Mouse (Mus musculus) erythroid progenitor cell, adult 5-6 weeks (primary cell): ENCODE measurements around the gene Sfxn3. TPM values are rescaled to one million over a fixed set of nuclear protein-coding genes. Genes with fewer than 3 reads are reported as not detected.

Source experiments
- total RNA-seq, 2 experiments: library from RNA; stranded (forward) in 1 of 2; stranded (reverse) in 1 of 2; fragments of 150-400 nt in 1 of 2; fragments of 186-747, 209-891 nt in 1 of 2; gene quantifications; 2 replicates each; pipeline versions ENCODE4 v1.2.3 to v1.2.4; 2015 to 2017; ENCODE audit warnings: low replicate concordance in 2 of 2

Sfxn3 gene
- total RNA-seq, 2 experiments from 2014 or later, result 1.6 to 4.6 TPM

Other genes with a start within 250 kb of the Sfxn3 start
- gene Slf2, start 116.4 kb upstream of the Sfxn3 start, total RNA-seq (2015; ENCODE audit: low replicate concordance), result 17.7 and 27.2 TPM in 2 replicates
- 26.5 and 29.4 TPM in 2 replicates for gene Slf2, start 116.4 kb upstream of the Sfxn3 start, total RNA-seq (2017; ENCODE audit: low replicate concordance)
- gene Sema4g, start 58.4 kb upstream of the Sfxn3 start, total RNA-seq (2015; ENCODE audit: low replicate concordance), result 0.36 TPM in 1 of 2 replicates, not detected in the other
- gene Sema4g, start 58.4 kb upstream of the Sfxn3 start, total RNA-seq (2017; ENCODE audit: low replicate concordance), result 0.39 TPM in 1 of 2 replicates, not detected in the other
- 2.9 and 4.3 TPM in 2 replicates for gene Twnk, start 41.8 kb upstream of the Sfxn3 start, total RNA-seq (2015; ENCODE audit: low replicate concordance)
- 1.4 and 2.0 TPM in 2 replicates for gene Twnk, start 41.8 kb upstream of the Sfxn3 start, total RNA-seq (2017; ENCODE audit: low replicate concordance)
- gene Mrpl43, start 41.1 kb upstream of the Sfxn3 start, total RNA-seq (2015; ENCODE audit: low replicate concordance), result 15.5 and 19.3 TPM in 2 replicates
- 8.4 and 11.4 TPM in 2 replicates for gene Mrpl43, start 41.1 kb upstream of the Sfxn3 start, total RNA-seq (2017; ENCODE audit: low replicate concordance)
- 3.8 TPM in 1 of 2 replicates, not detected in the other for gene Lzts2, start 33.1 kb upstream of the Sfxn3 start, total RNA-seq (2015; ENCODE audit: low replicate concordance)
- gene Lzts2, start 33.1 kb upstream of the Sfxn3 start, total RNA-seq (2017; ENCODE audit: low replicate concordance), result 1.4 and 2.2 TPM in 2 replicates
- not detected in 2 replicates for gene Pdzd7, start 1.8 kb upstream of the Sfxn3 start, total RNA-seq (2015; ENCODE audit: low replicate concordance)
- gene Pdzd7, start 1.8 kb upstream of the Sfxn3 start, total RNA-seq (2017; ENCODE audit: low replicate concordance), result not detected in 2 replicates
- not detected in 2 replicates for gene Kazald1, start 27.7 kb downstream of the Sfxn3 start, total RNA-seq (2015; ENCODE audit: low replicate concordance)
- gene Kazald1, start 27.7 kb downstream of the Sfxn3 start, total RNA-seq (2017; ENCODE audit: low replicate concordance), result not detected in 2 replicates
- not detected in 2 replicates for gene Tlx1, start 103.2 kb downstream of the Sfxn3 start, total RNA-seq (2015; ENCODE audit: low replicate concordance)
- not detected in 2 replicates for gene Tlx1, start 103.2 kb downstream of the Sfxn3 start, total RNA-seq (2017; ENCODE audit: low replicate concordance)
- not detected in 2 replicates for gene Lbx1, start 188.3 kb downstream of the Sfxn3 start, total RNA-seq (2015; ENCODE audit: low replicate concordance)
- gene Lbx1, start 188.3 kb downstream of the Sfxn3 start, total RNA-seq (2017; ENCODE audit: low replicate concordance), result not detected in 2 replicates